Mouse (Mus musculus) liver, embryonic 16.5 days (tissue): Measurements from ENCODE around the gene Cep63. TPM values are rescaled to one million over a fixed set of nuclear protein-coding genes. Genes with fewer than 3 reads are reported as not detected.

Experiments
- ATAC-seq: fragments of 200-750 bp; cut with Nextera tagmentation; 2 replicates; pipeline ENCODE4 v1.8.0; 2017; ENCODE audit warnings: low read depth, mild to moderate bottlenecking, moderate number of reproducible peaks, moderate library complexity
- H3K27ac ChIP-seq: fragments of 300-500 bp; sonication (generic); 2 replicates; pipeline ENCODE4 v1.5.1; 2014; ENCODE audit warnings: mild to moderate bottlenecking, low read length
- H3K27me3 ChIP-seq: fragments of 300-500 bp; sonication (generic); 2 replicates; pipeline ENCODE4 v1.6.1; 2014; ENCODE audit warnings: low read depth, low read length, mixed read lengths; ENCODE audit not compliant: control insufficient read depth, insufficient read depth
- H3K36me3 ChIP-seq: fragments of 300-500 bp; sonication (generic); 2 replicates; pipeline ENCODE4 v1.6.1; 2014; ENCODE audit warnings: mild to moderate bottlenecking; ENCODE audit not compliant: control insufficient read depth, insufficient read depth
- H3K4me1 ChIP-seq: fragments of 300-500 bp; sonication (generic); 2 replicates; pipeline ENCODE4 v1.6.1; 2014; ENCODE audit warnings: low read depth, low read length, mixed read lengths; ENCODE audit not compliant: control insufficient read depth
- H3K4me2 ChIP-seq: fragments of 300-500 bp; sonication (generic); 2 replicates; pipeline ENCODE4 v1.6.1; 2014; ENCODE audit warnings: low read depth, low read length, mixed read lengths
- H3K4me3 ChIP-seq: fragments of 300-500 bp; sonication (generic); 2 replicates; pipeline ENCODE4 v1.5.1; 2014; ENCODE audit warnings: low read depth, mild to moderate bottlenecking, low read length
- H3K9ac ChIP-seq: fragments of 300-500 bp; sonication (generic); 2 replicates; pipeline ENCODE4 v1.6.1; 2014; ENCODE audit warnings: low read depth, low read length
- H3K9me3 ChIP-seq: fragments of 300-500 bp; sonication (generic); replicated peaks from 2 replicates; pipeline ENCODE4 v1.6.1; 2016; ENCODE audit warnings: low read length; ENCODE audit not compliant: control insufficient read depth
- WGBS: fragments of 180-500 bp; shearing (Covaris S2); extraction: QIAGEN DNeasy Blood & Tissue Kit; methylation state at CpG from one replicate; pipeline ENCODE4 v1.1.7; 2014; ENCODE audit not compliant: insufficient replicate concordance; 5-methylcytosine and 5-hydroxymethylcytosine counted together
- polyA plus RNA-seq: library from polyadenylated mRNA; unstranded; fragments of >200 nt; fragmentation: Nextera tagmentation; extraction: Ambion mirVana; gene quantifications from 2 replicates; pipeline ENCODE4 v1.2.1, GENCODE M21; 2015

Gene Cep63
- polyA plus RNA-seq = 15.9 and 17.4 TPM in 2 replicates

DNA sequence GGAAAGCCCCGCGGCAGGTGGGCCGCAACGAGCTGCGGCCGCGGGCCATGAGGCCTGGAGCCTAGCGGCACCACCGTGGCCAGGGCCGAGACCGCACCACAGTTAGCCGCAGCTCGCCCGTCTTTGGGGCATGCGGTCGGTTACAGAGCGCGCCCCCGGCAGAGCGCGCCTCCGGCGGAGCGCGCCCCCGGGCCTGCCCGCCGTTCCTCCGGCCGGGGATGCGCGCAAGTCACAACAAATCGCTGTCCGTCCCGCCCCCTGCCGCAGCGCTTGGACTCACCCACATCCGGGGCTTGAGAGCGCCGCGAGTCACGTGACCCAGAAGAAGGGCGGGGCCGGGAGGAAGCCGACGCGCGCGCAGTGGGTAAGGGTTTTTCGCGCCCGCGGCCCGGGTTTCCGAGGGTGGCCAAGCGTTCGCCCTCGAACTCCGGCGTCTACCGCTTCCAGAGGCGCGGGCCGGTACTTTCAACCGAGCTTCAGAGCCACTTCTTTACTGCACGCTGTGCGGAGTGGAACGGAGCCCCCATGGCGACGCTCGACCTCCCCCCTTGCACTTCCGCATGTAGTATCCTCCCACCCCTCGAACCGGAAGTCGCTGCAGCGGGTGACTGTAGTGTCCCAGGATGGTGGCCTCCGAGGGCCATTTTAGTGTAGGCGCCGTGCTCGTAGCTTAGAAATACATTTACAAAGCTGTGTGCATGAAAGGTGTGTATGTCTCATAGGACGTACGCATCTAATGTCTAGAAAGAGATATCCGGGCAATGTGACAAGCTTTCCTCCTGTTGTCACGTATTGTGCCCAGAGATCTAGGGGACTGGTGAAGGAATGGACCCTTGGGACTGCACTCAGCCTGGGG, at the start of gene Cep63, which contains the start of gene Anapc13:
Cep63 (minus strand) TSS at position 552 of the 856 bp plus-strand sequence.
Anapc13 (plus strand) TSS at position 314 of the 856 bp plus-strand sequence.
- under 1% methylated on average over 82 of the region's 84 CpGs for whole genome bisulfite sequencing
- Histone ChIP-seq H3K27me3 (no peaks in the 10 kb centered on the region), H3K27ac (peak within 1 kb of the TSS; percentile 90), H3K4me1 (peaks cover 24% of the 10 kb centered on the region), H3K4me2 (peak within 1 kb of the TSS; percentile 89), H3K9ac (peak within 1 kb of the TSS; percentile 98), H3K36me3 (no peaks in the 10 kb centered on the region), H3K9me3 (no peaks in the 10 kb centered on the region), H3K4me3 (peak within 1 kb of the TSS; percentile 90)
- peak; percentile 94 for ATAC-seq

DNA sequence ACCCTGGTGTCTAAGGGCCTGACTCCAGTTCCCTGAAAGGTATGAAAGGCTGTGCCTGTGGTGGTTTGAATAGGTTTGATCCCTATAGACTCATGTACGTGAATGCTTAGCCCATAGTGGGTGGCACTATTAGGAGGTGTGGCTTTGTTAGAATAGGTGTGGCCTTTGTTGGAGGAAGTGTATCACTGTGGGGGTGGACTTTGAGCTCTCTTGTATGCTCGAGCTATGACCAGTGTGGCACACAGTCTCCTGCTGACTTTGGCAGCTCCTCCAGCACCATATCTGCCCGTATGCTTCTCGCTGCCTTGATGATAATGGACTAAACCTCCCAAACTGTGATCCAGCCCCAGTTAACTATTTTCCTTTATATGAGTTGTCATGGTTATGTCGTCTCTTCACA, 49.6 kb upstream of the Cep63 start:
- Histone ChIP-seq H3K4me2 (no peak overlapping the region), H3K4me3 (no peak overlapping the region), H3K4me1 (no peaks in the 10 kb centered on the region), H3K9ac (no peak overlapping the region), H3K27me3 (no peaks in the 10 kb centered on the region), H3K27ac (no peak overlapping the region), H3K36me3 (no peaks in the 10 kb centered on the region), H3K9me3 (no peaks in the 10 kb centered on the region)
- WGBS = 52% methylated on average over 5 of the region's 5 CpGs
- ATAC-seq = no peak

DNA sequence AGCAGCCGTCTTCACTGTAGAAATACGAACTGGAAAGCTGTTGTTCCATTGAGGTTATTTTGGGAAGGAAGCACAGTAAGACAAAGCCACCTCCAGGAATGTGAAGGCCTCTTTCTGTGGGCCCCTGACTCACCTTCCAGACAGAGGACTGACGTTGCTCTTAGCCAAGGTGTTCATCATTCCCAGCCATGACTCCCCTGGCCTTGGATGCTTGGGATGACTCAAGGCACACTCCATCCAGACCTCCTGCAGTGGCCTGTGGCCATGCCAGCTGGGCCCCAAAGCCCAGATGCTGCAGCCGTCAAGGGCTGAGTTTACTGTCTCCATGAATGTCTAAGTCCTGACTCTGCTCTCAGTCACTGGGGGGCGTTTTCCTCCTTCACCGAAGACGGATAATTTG, 47.0 kb upstream of the Cep63 start:
- ATAC-seq = no peak
- H3K9me3 ChIP-seq = no peaks in the 10 kb centered on the region
- no peaks in the 10 kb centered on the region for H3K36me3 ChIP-seq
- no peak overlapping the region for H3K4me3 ChIP-seq
- no peak overlapping the region for H3K4me2 ChIP-seq
- H3K4me1 ChIP-seq = no peaks in the 10 kb centered on the region
- WGBS = 66% methylated on average over 7 of the region's 7 CpGs
- H3K27ac ChIP-seq = no peak overlapping the region
- no peaks in the 10 kb centered on the region for H3K27me3 ChIP-seq
- no peak overlapping the region for H3K9ac ChIP-seq

GRCm38 (mm10) chr9:102668906-102669305, 42.6 kb upstream of the Cep63 start:
- ATAC-seq = no peak
- no peak overlapping the region for H3K9ac ChIP-seq
- no peak overlapping the region for H3K4me3 ChIP-seq
- H3K36me3 ChIP-seq = no peaks in the 10 kb centered on the region
- 73% methylated on average over 12 of the region's 12 CpGs for WGBS
- H3K27ac ChIP-seq = no peak overlapping the region
- no peaks in the 10 kb centered on the region for H3K27me3 ChIP-seq
- H3K4me2 ChIP-seq = no peak overlapping the region
- H3K4me1 ChIP-seq = no peaks in the 10 kb centered on the region
- H3K9me3 ChIP-seq = no peaks in the 10 kb centered on the region

GRCm38 (mm10) chr9:102668115-102668514, 41.8 kb upstream of the Cep63 start:
- 45% methylated on average over 6 of the region's 6 CpGs for WGBS
- H3K4me2 ChIP-seq = no peak overlapping the region
- no peaks in the 10 kb centered on the region for H3K27me3 ChIP-seq
- no peaks in the 10 kb centered on the region for H3K4me1 ChIP-seq
- H3K36me3 ChIP-seq = no peaks in the 10 kb centered on the region
- no peaks in the 10 kb centered on the region for H3K9me3 ChIP-seq
- ATAC-seq = no peak
- H3K9ac ChIP-seq = no peak overlapping the region
- no peak overlapping the region for H3K4me3 ChIP-seq
- no peak overlapping the region for H3K27ac ChIP-seq

- ATAC-seq = no peak
- no peak overlapping the region for H3K9ac ChIP-seq
- H3K4me2 ChIP-seq = no peak overlapping the region
- no peak overlapping the region for H3K4me3 ChIP-seq
- no peak overlapping the region for H3K27ac ChIP-seq
- H3K36me3 ChIP-seq = no peaks in the 10 kb centered on the region
- 44% methylated on average over 8 of the region's 8 CpGs for WGBS
- no peaks in the 10 kb centered on the region for H3K9me3 ChIP-seq
- no peaks in the 10 kb centered on the region for H3K4me1 ChIP-seq
- H3K27me3 ChIP-seq = no peaks in the 10 kb centered on the region
Observed at GRCm38 (mm10) chr9:102656355-102657095, 30.2 kb upstream of the Cep63 start.

GRCm38 (mm10) chr9:102651199-102651720, 24.9 kb upstream of the Cep63 start:
- no peaks in the 10 kb centered on the region for H3K4me1 ChIP-seq
- H3K9me3 ChIP-seq = no peaks in the 10 kb centered on the region
- H3K4me2 ChIP-seq = no peak overlapping the region
- 42% methylated on average over 6 of the region's 6 CpGs for WGBS
- no peak for ATAC-seq
- no peak overlapping the region for H3K27ac ChIP-seq
- H3K9ac ChIP-seq = no peak overlapping the region
- H3K27me3 ChIP-seq = no peaks in the 10 kb centered on the region
- H3K4me3 ChIP-seq = no peak overlapping the region
- H3K36me3 ChIP-seq = no peaks in the 10 kb centered on the region

DNA sequence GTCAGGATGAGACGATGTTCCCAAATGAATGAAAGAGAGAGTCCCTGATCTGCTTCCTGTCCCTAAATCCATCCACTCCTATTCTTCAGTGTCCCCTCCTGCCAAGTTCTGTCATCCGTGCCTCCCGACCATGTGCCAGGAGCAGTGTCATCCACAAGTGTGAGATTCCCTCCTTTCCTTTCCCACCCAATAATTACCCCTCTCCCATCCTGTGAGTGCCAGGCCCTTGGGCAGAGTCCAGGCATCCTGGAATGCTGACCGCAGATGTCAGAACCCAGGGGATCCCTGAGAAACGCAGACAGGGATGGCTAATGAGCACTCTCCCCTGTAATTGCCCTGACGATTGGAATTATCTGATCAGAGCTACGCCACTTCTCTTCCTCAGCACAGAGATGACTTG, 24.3 kb upstream of the Cep63 start:
- no peak overlapping the region for H3K27ac ChIP-seq
- ATAC-seq = no peak
- H3K27me3 ChIP-seq = no peaks in the 10 kb centered on the region
- H3K4me1 ChIP-seq = no peaks in the 10 kb centered on the region
- H3K9me3 ChIP-seq = no peaks in the 10 kb centered on the region
- no peaks in the 10 kb centered on the region for H3K36me3 ChIP-seq
- H3K9ac ChIP-seq = no peak overlapping the region
- 37% methylated on average over 7 of the region's 7 CpGs for WGBS
- no peak overlapping the region for H3K4me3 ChIP-seq
- no peak overlapping the region for H3K4me2 ChIP-seq
